Mouse (Mus musculus): ENCODE data around the gene Cipc. TPM values are rescaled to one million over a fixed set of nuclear protein-coding genes. Genes with fewer than 3 reads are reported as not detected.

Gene Cipc
- polyA plus RNA-seq, 1 experiment from 2014 or later, result 26.7 TPM

DNA sequence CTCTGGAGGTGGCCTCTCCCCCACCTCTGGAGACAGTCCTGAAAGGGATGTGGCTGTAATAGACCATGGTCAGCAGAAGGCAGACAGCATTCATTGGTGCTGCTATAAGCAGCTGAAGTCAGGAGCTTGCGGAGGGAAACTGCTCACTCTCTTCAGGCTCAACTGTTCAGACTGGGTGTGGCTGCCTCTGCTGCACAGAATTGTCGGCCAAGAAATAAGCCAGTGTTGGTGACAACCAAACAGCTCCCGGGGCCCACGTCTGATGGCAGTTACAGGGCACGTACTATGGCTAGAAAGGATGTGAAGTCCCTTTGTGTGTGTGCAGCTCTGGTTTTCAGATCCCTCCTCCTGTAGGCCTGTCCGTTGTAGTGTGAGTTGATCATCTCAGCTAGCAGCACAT, 32.1 kb upstream of the Cipc start:
- no peaks in the 10 kb centered on the region for H3K9me3 ChIP-seq
- 50% methylated on average over 6 of the region's 6 CpGs for WGBS

DNA sequence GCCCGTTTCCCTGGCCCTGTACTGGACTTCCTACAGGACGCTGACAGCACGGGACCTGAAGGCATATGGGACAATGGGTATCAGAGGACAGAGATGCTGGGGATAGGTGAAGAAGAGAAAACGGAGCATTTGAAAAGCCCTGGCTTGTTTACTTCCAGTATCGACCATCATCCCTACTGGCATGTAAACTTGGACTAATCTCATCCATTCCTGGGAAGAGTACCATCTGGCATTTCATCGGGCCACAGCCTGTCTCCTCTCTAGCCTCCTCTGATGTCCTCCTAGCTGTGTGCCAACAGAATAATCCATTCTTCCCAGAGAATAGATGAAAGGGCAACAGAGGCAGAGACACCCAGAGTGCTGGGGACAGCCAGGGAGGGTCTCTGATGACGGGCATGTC, 31.2 kb upstream of the Cipc start:
- 74% methylated on average over 7 of the region's 7 CpGs for WGBS
- H3K4me3 ChIP-seq, result no peak overlapping the region
- H3K27ac ChIP-seq, result no peak overlapping the region
- no peaks in the 10 kb centered on the region for H3K9me3 ChIP-seq
- no peaks in the 10 kb centered on the region for H3K36me3 ChIP-seq
- DNase-seq (ENCODE audit: low spot score), result no peak
- H3K27me3 ChIP-seq (ENCODE audit: insufficient read depth, poor library complexity, severe bottlenecking), result 0 out of 2 replicates have a peak, but pooled peaks cover 10% of the 10 kb centered on the region
- H3K4me1 ChIP-seq, result peaks cover 40% of the 10 kb centered on the region

More for the DNA sequence above, 32.1 kb upstream of the Cipc start:
- no peak for DNase-seq (ENCODE audit: low spot score)
- H3K36me3 ChIP-seq, result no peaks in the 10 kb centered on the region
- H3K4me3 ChIP-seq, result no peak overlapping the region
- H3K4me1 ChIP-seq, result peaks cover 45% of the 10 kb centered on the region
- peak overlapping the region; percentile 56; the same call in 1 of the 2 replicates for H3K27ac ChIP-seq
- 0 out of 2 replicates have a peak, but pooled peaks cover 10% of the 10 kb centered on the region for H3K27me3 ChIP-seq (ENCODE audit: insufficient read depth, poor library complexity, severe bottlenecking)

DNA sequence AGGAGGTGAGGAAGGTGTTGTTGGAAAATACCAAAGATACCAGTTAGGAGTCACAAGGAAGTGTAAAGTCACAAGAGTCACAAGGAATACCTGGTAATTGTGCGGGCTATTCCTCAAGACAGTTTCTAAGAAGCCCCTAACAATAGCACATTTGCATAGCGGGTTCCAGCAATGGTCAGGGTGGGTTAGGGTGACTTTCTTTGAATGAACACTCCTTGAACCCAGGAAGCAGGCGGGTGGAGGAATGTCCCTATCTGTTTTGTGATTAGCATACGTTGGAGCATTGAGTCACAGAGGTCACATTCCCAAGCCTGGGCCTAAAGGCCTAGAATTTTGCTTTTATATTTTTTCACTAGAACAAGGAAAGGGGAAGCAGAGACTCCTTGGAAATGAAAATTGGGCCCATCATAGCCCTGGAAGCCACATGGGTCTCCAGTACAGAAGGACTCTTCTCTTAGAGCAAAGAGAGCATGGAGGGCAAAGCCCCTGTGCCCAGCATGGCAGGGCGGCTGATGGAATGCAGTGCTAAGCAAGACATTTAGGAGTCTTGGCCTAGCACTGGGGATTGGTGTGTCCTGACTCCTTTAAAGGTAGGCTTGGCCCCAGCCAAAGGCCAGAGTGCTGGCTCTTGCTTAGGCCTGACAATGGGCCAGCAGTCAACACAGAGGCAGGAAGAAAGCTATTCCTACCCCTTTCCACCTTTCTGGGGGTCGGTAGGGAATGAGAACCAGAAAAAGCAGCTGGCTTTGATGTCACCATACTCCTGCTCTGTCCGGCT, 29.9 kb upstream of the Cipc start:
- no peak for DNase-seq (ENCODE audit: low spot score)
- 67% methylated on average over 7 of the region's 7 CpGs for WGBS
- Histone ChIP-seq H3K4me1 (peaks cover 34% of the 10 kb centered on the region), H3K4me3 (no peak overlapping the region), H3K36me3 (no peaks in the 10 kb centered on the region), H3K9me3 (no peaks in the 10 kb centered on the region), H3K27ac (peak overlapping the region; percentile 4; the same call in 1 of the 2 replicates), H3K27me3 (ENCODE audit: insufficient read depth, poor library complexity, severe bottlenecking) (0 out of 2 replicates have a peak, but pooled peaks cover 10% of the 10 kb centered on the region)

DNA sequence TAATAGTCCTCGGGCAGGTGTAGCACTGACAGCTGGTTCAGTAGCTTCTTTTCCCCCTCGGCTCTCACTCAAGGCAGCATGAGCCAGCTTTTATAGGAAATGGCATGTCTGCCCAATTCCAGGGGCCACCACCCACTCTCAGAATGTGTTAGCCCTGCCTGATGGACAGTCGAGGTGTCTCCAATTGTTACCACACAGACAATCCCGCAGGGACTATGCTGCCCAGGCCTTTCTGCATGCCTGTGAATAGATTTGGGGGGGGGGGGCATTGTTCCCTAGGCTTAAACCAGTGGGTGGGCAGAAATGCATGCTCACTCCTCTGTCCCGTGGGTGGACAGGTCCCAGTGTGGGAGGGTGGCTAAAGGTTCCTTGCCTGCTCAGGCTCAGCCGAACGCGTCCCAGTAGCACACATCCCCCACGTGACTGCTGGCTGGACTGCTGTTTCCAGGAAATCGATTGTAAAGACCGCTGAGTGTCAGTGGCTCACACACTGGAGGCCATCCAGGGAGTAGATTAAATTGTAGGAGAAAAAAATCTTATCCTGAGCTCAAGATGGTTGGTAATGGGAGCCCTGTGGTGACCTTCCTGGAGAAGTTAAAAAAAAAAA, 28.4 kb upstream of the Cipc start:
- H3K27ac ChIP-seq, result peak overlapping the region; percentile 56
- no peaks in the 10 kb centered on the region for H3K9me3 ChIP-seq
- DNase-seq (ENCODE audit: low spot score), result no peak
- peaks cover 24% of the 10 kb centered on the region for H3K4me1 ChIP-seq
- H3K36me3 ChIP-seq, result no peaks in the 10 kb centered on the region
- WGBS, result 40% methylated on average over 11 of the region's 11 CpGs
- H3K27me3 ChIP-seq (ENCODE audit: insufficient read depth, poor library complexity, severe bottlenecking), result 0 out of 2 replicates have a peak, but pooled peaks cover 9% of the 10 kb centered on the region
- H3K4me3 ChIP-seq, result no peak overlapping the region

DNA sequence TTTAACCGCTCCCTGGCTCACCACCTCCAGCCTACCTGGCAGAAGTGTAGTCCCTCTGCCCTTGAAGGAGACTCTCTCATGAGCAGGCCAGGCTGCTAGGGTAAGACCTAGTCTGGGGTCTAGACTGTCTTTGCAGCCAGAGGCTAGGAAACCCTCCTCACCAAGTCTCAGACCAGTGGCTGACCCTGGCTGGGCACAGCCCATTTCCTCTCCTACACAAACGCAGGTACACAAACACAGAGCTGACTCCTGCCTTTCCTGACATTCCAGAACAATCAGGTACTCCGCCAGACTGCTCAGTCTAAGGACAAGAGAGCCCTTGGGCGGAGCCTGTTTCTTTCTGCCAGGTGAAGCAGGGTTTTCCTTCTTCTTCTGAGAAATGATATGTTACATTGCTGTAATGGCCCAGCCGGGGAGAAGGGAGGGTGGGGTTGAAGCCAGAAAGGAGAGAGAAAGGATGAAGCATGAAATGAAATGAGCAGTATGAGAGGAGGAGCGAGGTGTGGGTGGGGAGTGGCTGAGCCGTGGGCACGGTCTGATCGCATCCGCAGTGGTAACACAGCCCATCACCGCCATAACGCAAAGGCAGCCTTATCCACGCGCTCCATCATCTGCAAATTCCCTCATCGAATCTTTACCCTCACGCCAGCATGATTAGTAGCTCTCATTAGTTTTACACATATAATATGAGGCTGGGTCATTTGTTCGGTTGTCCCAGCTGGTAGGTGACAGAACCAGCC, 27.7 kb upstream of the Cipc start:
- 82% methylated on average over 17 of the region's 17 CpGs for WGBS
- Histone ChIP-seq H3K4me3 (no peak overlapping the region), H3K4me1 (peaks cover 26% of the 10 kb centered on the region), H3K27ac (no peak overlapping the region), H3K27me3 (ENCODE audit: insufficient read depth, poor library complexity, severe bottlenecking) (0 out of 2 replicates have a peak, but pooled peaks cover 2% of the 10 kb centered on the region), H3K9me3 (no peaks in the 10 kb centered on the region), H3K36me3 (no peaks in the 10 kb centered on the region)
- no peak for DNase-seq (ENCODE audit: low spot score)

DNA sequence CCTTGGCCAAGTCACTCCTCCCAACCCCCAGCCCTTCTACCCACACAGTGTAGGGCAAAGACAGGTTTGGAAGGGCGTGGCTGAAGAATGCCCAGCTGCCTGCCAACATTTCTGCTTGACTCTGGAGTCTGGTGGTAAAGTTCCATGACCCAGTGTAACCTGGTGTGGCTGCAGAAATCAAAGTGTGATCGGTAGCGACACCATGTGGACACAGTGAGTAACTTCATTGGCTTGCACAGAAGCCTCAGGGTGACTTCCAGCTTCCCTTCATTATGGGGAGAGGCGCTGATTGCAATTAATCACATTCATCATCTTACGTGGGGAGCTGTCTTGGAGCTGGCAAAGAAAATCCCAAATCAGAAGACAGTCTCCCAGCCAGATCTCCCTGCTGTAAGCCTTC, 23.0 kb upstream of the Cipc start:
- no peak overlapping the region for H3K27ac ChIP-seq
- 7% methylated on average over 5 of the region's 5 CpGs for WGBS
- no peaks in the 10 kb centered on the region for H3K27me3 ChIP-seq (ENCODE audit: insufficient read depth, poor library complexity, severe bottlenecking)
- peaks cover 10% of the 10 kb centered on the region; the same call in 1 of the 2 replicates for H3K4me1 ChIP-seq
- H3K9me3 ChIP-seq, result no peaks in the 10 kb centered on the region; the same call in 1 of the 2 replicates
- H3K36me3 ChIP-seq, result no peaks in the 10 kb centered on the region
- no peak overlapping the region for H3K4me3 ChIP-seq
- DNase-seq (ENCODE audit: low spot score), result no peak

DNA sequence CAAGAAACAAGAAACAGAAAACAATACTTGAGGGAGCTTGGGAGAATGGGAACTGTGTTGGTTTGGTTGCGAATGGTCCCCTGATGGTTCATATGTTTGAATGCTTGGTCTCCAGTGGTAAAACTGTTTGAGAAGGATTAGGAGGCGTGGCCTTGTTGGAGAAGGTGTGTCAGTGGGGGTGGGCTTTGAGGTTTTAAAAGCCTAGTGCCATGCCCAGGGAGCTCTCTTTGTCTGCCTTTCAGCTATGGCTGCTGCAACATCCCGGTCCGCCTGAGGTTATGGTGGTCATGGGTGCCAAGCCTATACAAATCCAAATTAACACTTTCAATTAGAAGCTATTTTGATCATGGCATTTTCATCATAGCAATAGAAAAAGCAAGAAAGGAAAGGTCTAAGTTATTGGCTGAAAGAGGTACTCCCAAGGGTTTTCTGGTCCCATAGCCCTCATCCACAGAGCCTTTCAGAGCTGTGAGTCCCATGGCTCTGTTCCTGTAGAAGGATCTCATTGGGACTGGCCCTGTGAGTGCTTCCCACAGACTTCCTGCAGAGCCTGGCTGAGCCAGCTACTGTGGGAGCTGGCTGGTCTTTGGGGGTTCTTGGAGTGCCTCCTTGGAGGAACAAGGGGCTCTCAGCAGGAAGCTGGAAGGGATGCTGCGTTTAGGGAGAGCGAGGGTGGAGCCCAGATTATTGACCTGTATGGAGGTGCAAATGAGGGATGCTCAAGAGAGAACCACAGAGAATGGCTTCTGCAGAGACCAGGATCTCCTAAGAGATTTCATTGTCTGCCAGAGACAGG, 15.7 kb upstream of the Cipc start:
- no peaks in the 10 kb centered on the region for H3K36me3 ChIP-seq
- DNase-seq (ENCODE audit: low spot score), result no peak
- peaks cover 10% of the 10 kb centered on the region for H3K4me1 ChIP-seq
- H3K27ac ChIP-seq, result no peak overlapping the region
- no peaks in the 10 kb centered on the region; the same call in 1 of the 2 replicates for H3K9me3 ChIP-seq
- no peak overlapping the region for H3K4me3 ChIP-seq
- WGBS, result 73% methylated on average over 6 of the region's 6 CpGs
- no peaks in the 10 kb centered on the region for H3K27me3 ChIP-seq (ENCODE audit: insufficient read depth, poor library complexity, severe bottlenecking)

DNA sequence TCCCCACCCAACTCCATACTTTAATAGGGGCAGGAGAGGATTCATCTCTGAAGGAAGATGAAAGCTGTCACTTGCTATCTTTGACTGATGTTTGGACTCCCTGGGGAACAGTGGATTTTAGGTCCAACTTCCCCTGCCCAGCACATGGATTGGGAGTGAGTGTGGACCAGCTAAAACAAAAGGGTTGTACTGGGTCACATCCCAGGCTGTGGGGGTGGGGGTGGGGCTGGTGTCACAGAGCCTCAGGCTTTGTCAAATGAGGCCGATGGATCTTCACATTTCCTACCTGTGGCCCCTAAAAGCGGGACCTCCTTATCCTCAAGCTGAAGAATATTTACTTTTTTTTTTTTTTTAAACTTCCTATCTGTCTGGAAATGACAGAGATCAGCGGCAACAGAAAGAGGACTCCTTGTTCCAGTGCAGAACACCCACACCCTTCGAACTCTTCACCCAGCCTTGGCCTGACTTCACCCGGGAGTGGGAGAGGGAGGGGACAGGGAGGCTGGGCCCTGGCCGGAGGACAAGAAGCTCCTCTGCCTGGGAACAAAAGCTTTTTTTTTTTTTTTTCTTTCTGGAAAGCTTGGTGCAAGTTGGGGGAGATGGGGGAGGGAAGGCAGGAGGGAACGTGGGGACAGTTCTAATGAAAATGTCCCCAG, 14.8 kb upstream of the Cipc start:
- H3K4me3 ChIP-seq, result no peak overlapping the region
- H3K9me3 ChIP-seq, result no peaks in the 10 kb centered on the region; the same call in 1 of the 2 replicates
- H3K27ac ChIP-seq, result no peak overlapping the region
- peaks cover 10% of the 10 kb centered on the region for H3K4me1 ChIP-seq
- no peaks in the 10 kb centered on the region for H3K36me3 ChIP-seq
- no peaks in the 10 kb centered on the region for H3K27me3 ChIP-seq (ENCODE audit: insufficient read depth, poor library complexity, severe bottlenecking)
- no peak for DNase-seq (ENCODE audit: low spot score)
- 21% methylated on average over 7 of the region's 7 CpGs for WGBS

DNA sequence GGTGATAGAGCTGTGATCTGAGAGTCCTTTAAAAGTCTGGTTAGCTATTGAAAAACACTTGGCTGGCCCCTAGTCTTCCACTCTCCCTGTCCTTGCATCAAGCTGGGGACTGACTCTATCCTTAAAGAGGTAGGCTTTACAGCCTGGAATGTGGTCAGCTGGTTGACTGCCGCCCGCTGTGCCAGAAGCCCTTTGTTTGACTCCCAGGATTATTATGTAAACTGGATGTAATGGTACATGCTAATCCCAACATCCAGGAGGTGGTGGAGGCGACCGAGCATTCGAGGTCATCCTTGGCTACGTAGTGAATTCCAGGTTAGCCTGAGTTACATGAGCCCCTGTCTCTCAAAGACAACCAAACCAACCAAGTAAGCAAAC, 14.3 kb upstream of the Cipc start:
- Histone ChIP-seq H3K9me3 (no peaks in the 10 kb centered on the region; the same call in 1 of the 2 replicates), H3K27ac (0 out of 2 replicates have a peak overlapping the region, but pooled peaks have one; percentile 8), H3K4me3 (no peak overlapping the region), H3K27me3 (ENCODE audit: insufficient read depth, poor library complexity, severe bottlenecking) (no peaks in the 10 kb centered on the region), H3K36me3 (no peaks in the 10 kb centered on the region), H3K4me1 (peaks cover 10% of the 10 kb centered on the region)
- DNase-seq (ENCODE audit: low spot score), result no peak
- 26% methylated on average over 6 of the region's 6 CpGs for WGBS

DNA sequence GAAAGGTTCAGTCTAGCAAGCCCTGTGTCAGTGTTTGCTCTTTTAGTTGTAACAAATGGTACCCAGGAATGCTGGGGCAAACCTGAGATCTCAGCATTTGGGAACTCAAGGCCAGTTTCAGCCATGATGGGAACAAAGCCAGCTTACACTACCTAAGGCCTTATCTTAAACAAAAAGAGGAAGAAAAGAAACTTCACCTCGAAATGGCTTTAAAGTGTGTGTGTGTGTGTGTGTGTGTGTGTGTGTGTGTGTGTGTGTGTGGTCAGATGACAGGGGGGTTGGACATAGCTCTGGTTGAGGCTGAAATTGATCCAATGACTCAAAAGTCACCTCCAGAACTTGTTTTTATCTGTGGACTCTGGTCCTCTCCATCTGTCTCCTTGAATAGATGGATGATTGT, 12.1 kb upstream of the Cipc start:
- no peaks in the 10 kb centered on the region for H3K36me3 ChIP-seq
- DNase-seq (ENCODE audit: low spot score), result no peak
- 60% methylated on average over 1 of the region's 1 CpGs for WGBS
- H3K9me3 ChIP-seq, result no peaks in the 10 kb centered on the region
- H3K4me1 ChIP-seq, result peaks cover 10% of the 10 kb centered on the region
- H3K4me3 ChIP-seq, result no peak overlapping the region
- no peaks in the 10 kb centered on the region for H3K27me3 ChIP-seq (ENCODE audit: insufficient read depth, poor library complexity, severe bottlenecking)
- no peak overlapping the region for H3K27ac ChIP-seq

DNA sequence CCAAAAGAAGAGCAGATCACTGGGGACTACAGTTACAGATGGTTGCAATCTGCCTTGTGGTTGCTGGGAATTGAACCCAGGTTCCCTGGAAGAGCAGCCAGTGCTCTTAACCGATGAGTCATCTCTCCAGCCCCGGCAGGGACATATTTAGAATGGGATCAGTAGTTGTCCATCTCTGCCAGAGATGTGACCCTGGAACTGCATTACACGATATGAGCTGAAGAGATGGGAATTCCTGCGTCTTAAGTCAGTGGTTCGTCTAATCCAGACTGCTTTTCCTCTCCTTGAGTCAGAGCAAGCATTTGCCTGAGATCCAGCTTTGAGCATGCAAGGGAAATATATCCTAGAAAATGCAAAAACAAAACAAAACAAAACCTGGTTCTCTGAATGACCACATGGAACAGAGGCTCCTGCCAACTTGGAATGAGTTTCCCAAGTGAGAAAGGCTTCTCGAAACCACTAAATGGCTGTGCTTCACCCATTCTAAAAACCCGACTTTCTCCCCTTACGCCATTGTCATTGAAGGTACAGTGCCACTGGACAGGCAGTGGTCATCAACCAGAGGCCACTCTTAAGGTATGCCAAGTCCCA, 11.1 kb upstream of the Cipc start:
- Histone ChIP-seq H3K4me1 (peaks cover 10% of the 10 kb centered on the region), H3K4me3 (no peak overlapping the region), H3K9me3 (no peaks in the 10 kb centered on the region), H3K36me3 (no peaks in the 10 kb centered on the region), H3K27me3 (ENCODE audit: insufficient read depth, poor library complexity, severe bottlenecking) (no peaks in the 10 kb centered on the region), H3K27ac (no peak overlapping the region)
- no peak for DNase-seq (ENCODE audit: low spot score)
- 76% methylated on average over 8 of the region's 8 CpGs for WGBS
